8 mouse cellular contexts compared by ENCODE assay signal in genomic region chr13:12461730-12462119, GRCm38 (mm10). TPM values are rescaled to one million over a fixed set of nuclear protein-coding genes. Genes with fewer than 3 reads are reported as not detected.
A peak's percentile ranks its signal among the peaks of the same experiment; 100 is the strongest.
DNase-seq lines count a peak whose midpoint lies in the region; TF ChIP-seq lines count a peak whose summit lies in the region.

No protein-coding gene starts in this region.

- peak; percentile 25 for DNase-seq in left cerebral cortex, adult 11 months (ENCODE audit: low spot score)
- no peak for DNase-seq in left cerebral cortex, adult 18-20 months (ENCODE audit: low spot score in 2 of 2)
- DNase-seq in brain, embryonic 14.5 days (ENCODE audit: low read depth), result peak; percentile 48
- no peak for DNase-seq in hindbrain, embryonic 10.5 days (ENCODE audit: low spot score)
- no peak for DNase-seq in midbrain, embryonic 10.5 days (ENCODE audit: low spot score)
- no peak for DNase-seq in cerebellum, adult 11 months
- DNase-seq in MN1 (ENCODE audit: low spot score), result no peak
- DNase-seq in adrenal gland, postnatal 25 days, result no peak

- no peaks in the 10 kb centered on the region for H3K27me3 ChIP-seq in hindbrain, embryonic 10.5 days (ENCODE audit: insufficient read depth, poor library complexity, severe bottlenecking)
- H3K27me3 ChIP-seq in midbrain, embryonic 10.5 days (ENCODE audit: low read depth, poor library complexity, severe bottlenecking), result no peaks in the 10 kb centered on the region

- TF ChIP-seq POLR2A in brain, embryonic 14.5 days (IDR thresholded peaks at IDR 0.05; ENCODE audit: borderline replicate concordance, extremely low read depth, insufficient read depth, insufficient read length, poor library complexity, severe bottlenecking), result no peak

- H3K36me3 ChIP-seq in hindbrain, embryonic 10.5 days, result no peaks in the 10 kb centered on the region
- no peaks in the 10 kb centered on the region for H3K36me3 ChIP-seq in midbrain, embryonic 10.5 days

- 3% methylated on average over 7 of the region's 7 CpGs for WGBS in hindbrain, embryonic 10.5 days
- 5% methylated on average over 7 of the region's 7 CpGs for WGBS in midbrain, embryonic 10.5 days

- no peaks in the 10 kb centered on the region for H3K9me3 ChIP-seq in hindbrain, embryonic 10.5 days
- H3K9me3 ChIP-seq in midbrain, embryonic 10.5 days (replicated peaks), result no peaks in the 10 kb centered on the region

- no peak for TF ChIP-seq CTCF in brain, embryonic 14.5 days (IDR thresholded peaks at IDR 0.05; ENCODE audit: borderline replicate concordance, extremely low read depth, insufficient read depth, insufficient read length)

- H3K27ac ChIP-seq in hindbrain, embryonic 10.5 days, result peak overlapping the region; percentile 81
- H3K27ac ChIP-seq in midbrain, embryonic 10.5 days (replicated peaks), result peak overlapping the region; percentile 84

- H3K4me1 ChIP-seq in hindbrain, embryonic 10.5 days (replicated peaks), result peaks cover 7% of the 10 kb centered on the region
- peaks cover 16% of the 10 kb centered on the region for H3K4me1 ChIP-seq in midbrain, embryonic 10.5 days

- peak overlapping the region; percentile 66 for H3K4me3 ChIP-seq in hindbrain, embryonic 10.5 days
- peak overlapping the region; percentile 86 for H3K4me3 ChIP-seq in midbrain, embryonic 10.5 days

RNA-seq across cellular contexts. Expression of gene Lgals8, which starts 3.0 kb away (rescaled TPM):
- total RNA-seq in left cerebral cortex, adult 18-20 months (2021), result 10 to 100 TPM; 29.6 to 32.6 TPM
- polyA plus RNA-seq in brain, embryonic 14.5 days (2012; rRNA removed), result 20.0 and 22.7 TPM in 2 replicates
- 8.5 and 11.3 TPM in 2 replicates for polyA plus RNA-seq in hindbrain, embryonic 10.5 days (2016; fragmentation: Nextera tagmentation; extraction: Ambion mirVana)
- polyA plus RNA-seq in midbrain, embryonic 10.5 days (2016; fragmentation: Nextera tagmentation; extraction: Ambion mirVana), result 7.8 and 11.1 TPM in 2 replicates
- 72.0 and 104 TPM in 2 replicates for total RNA-seq in adrenal gland, postnatal 25 days (2021)

RNA-seq across cellular contexts. Expression of gene Edaradd, which starts 58.5 kb away (rescaled TPM):
- total RNA-seq in left cerebral cortex, adult 18-20 months (2021), result under 1 TPM; 0.12 to 0.16 TPM
- polyA plus RNA-seq in brain, embryonic 14.5 days (2012; rRNA removed), result 0.69 and 0.98 TPM in 2 replicates
- 1.1 TPM in 2 replicates for polyA plus RNA-seq in hindbrain, embryonic 10.5 days (2016; fragmentation: Nextera tagmentation; extraction: Ambion mirVana)
- polyA plus RNA-seq in midbrain, embryonic 10.5 days (2016; fragmentation: Nextera tagmentation; extraction: Ambion mirVana), result 2.9 and 3.6 TPM in 2 replicates
- 0.14 and 0.18 TPM in 2 replicates for total RNA-seq in adrenal gland, postnatal 25 days (2021)

Comparison
In these comparisons a context has a peak if more than half of its experiments do, and no peak if none do; other contexts are left out.
1. DNase-seq: peak in left cerebral cortex, adult 11 months (single experiment) and brain, embryonic 14.5 days (single experiment); none in left cerebral cortex, adult 18-20 months (0 of 2), hindbrain, embryonic 10.5 days (single experiment), midbrain, embryonic 10.5 days (single experiment), cerebellum, adult 11 months (single experiment), MN1 (single experiment) and adrenal gland, postnatal 25 days (single experiment).